Mouse (Mus musculus) heart, adult 2 months (tissue): ENCODE results near the gene Slc25a4.

Source experiments
- CTCF ChIP-seq: fragments of 200-600 bp; IDR thresholded peaks from 2 replicates; pipeline ENCODE4 v1.8.1; 2022; ENCODE audit warnings: antibody characterized with exemption, mild to moderate bottlenecking, moderate library complexity
- POLR2A ChIP-seq: fragments of 200-500 bp; IDR thresholded peaks from 2 replicates; pipeline ENCODE4 v1.6.1; 2011; ENCODE audit warnings: mild to moderate bottlenecking, low read depth, low read length, control low read depth; ENCODE audit not compliant: insufficient read depth

DNA sequence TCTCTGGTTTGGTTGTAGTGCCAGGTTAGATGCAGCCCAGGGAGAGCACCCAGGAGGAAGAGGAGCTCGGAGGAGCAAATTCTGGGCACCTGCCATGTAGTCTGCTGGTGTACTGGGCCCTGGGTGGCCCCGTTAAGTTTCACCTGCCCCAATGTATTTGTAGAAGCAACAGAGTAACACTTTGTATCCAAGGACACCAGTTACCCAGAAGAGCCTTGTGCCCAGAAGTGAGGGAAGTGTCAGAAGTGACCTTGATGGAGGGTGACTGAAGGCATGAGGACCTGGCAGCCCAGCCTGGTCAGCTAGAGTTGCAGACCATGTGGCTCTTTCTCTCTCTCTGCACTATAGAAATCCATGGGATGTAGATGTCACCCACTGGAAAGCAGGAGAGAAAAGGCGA lies 9.5 kb upstream of the Slc25a4 start:
- TF ChIP-seq CTCF (no peak), POLR2A (no peak)
